Mouse (Mus musculus): Measurements from ENCODE around the gene Zc3h8.

Gene Zc3h8

GRCm38 (mm10) chr2:128890661-128891335 lies 53.1 kb downstream of the Zc3h8 start:
- no peak for DNase-seq

- peak; percentile 42 for DNase-seq
Measured at GRCm38 (mm10) chr2:128887866-128888550, 55.9 kb downstream of the Zc3h8 start.

GRCm38 (mm10) chr2:128885225-128885811 lies 58.6 kb downstream of the Zc3h8 start:
- DNase-seq = no peak

- DNase-seq = no peak
Measured at GRCm38 (mm10) chr2:128881236-128881635, 62.6 kb downstream of the Zc3h8 start.

All from kidney, adult 9 months (tissue).